Mouse (Mus musculus): ENCODE data around the gene Actl11.

Gene Actl11

DNA sequence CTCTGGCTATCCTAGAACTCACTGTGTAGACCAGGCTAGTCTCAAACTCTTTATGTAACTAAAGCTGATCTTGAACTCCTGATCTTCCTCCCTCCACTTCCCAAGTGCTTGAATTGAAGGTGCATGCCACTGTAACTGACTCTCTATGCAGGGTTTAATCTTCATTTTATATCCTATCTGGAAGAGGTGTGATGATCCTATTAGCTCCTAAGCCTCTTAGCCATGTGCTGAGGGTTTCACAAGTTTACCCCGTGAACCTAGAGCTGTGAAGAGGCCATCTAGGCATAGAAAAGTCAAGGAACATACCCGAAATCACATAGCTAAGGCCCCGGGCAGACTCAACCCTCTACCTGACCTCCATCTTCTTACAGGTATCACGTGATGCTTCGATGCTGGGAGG lies 8.8 kb upstream of the Actl11 start:
- DNase-seq (ENCODE audit: low read depth, low spot score) = no peak

DNA sequence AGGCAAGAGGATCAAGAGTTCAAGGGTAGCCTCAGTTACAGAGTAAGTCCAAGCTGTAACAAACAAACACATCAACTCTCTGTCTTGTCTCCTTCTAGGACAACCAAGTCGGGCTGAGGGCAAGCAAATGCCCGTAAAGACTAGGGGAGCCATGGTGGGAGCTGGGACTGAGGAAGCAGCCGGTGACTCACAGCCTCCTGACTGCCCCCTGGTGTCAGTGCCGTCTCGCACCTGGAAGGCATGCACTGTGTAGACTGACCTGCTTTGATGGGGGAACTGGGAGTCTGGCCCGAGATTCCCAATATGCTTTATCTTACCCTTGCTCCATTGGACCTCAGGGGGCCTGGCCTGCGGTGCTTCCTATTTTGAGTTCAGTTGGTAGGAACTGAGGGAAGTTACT lies 5.2 kb upstream of the Actl11 start:
- DNase-seq (ENCODE audit: low read depth, low spot score) = no peak

GRCm38 (mm10) chr9:107923956-107924355 lies 4.3 kb upstream of the Actl11 start:
- no peak for DNase-seq (ENCODE audit: low read depth, low spot score)

- DNase-seq (ENCODE audit: low read depth, low spot score) = no peak
These were observed 3.0 kb upstream of the Actl11 start for GRCm38 (mm10) chr9:107925251-107925650.

GRCm38 (mm10) chr9:107926920-107927420 lies 1.3 kb upstream of the Actl11 start:
- DNase-seq (ENCODE audit: low read depth, low spot score) = no peak

DNA sequence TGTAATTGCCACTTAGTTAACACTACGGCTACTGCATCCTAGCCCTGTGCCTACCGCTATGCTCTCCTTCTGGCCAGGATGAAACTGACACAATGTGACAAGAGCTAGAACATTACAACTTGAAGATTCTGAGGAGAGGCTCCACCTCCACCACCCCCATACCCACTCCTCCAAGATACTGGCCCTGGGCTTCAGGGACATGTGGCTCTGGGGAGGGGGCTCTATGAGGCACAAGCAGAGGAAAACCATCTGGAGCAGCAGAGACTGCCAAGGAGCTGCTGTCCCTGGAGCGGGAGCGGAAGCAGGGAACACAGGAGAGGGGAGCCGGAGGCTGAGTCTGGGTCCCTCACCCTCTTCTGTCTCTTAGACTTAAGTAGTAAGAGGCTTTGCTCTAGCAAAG lies 520 bp upstream of the Actl11 start:
- DNase-seq (ENCODE audit: low read depth, low spot score) = no peak

DNA sequence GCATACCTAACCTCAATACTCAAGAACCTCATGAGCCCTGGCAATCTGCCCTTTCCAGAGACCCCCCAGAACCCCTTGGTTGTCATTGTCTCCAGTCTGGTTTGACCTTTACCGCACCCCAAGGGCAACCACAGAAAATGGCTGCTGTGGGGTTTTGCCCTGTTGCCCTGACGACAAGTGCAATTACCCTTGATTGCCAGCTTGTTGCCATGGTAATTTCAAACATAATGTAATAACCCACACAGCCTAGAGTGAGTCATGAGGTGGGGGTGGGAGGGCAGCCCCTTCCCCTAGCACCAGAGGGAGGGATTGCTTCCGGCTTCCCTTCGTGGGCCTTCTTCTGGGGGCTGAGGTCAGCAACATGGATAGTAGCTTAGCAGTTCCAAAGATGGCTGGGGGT lies 4.0 kb downstream of the Actl11 start:
- DNase-seq (ENCODE audit: low read depth, low spot score) = no peak

GRCm38 (mm10) chr9:107934146-107934545 lies 5.9 kb downstream of the Actl11 start:
- no peak for DNase-seq (ENCODE audit: low read depth, low spot score)

DNA sequence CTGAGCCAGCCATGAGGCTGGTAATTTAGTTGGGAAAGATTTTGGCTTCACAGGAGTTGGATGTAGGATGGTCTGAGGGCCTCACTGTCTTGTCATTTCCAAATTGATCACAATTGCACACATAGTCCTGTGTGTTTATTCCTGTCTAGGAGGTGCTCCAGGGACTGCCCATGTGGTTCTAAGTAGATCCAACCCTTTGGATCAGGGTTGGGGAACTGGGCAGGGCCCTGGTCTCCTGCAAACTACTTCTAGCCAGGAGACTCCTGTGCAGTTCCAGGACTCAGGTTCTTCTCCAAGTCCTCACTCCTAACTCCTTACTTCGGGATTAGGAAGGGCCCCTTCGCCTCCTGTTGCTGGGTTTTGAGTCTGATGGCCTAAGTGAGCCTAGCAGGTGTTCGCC lies 7.1 kb downstream of the Actl11 start, which contains the start of gene Camkv:
TSS of gene Camkv (plus strand) at position 301 of the 400 bp plus-strand sequence.
- no peak for DNase-seq (ENCODE audit: low read depth, low spot score)

DNA sequence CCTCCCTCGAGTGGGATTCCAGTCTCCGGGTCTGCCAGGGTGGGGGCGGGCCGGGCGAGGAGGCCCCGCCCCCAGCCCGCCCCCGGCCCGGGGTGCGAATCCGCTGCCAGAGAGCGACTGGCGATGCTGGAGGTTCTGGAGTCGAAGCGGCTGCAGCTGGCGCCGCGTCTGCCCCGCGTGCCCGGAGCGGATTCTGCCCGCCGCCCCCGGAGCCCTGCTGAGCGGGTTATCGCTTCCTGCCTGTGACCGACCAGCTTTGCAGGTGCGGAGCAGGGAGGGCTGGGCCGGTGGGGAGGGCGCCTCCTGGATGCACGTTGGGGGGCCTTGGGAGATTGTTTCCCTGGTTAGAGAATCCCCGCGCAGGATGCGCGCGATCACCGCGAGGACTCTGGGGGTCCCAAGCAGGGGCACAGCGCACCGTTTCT lies 7.5 kb downstream of the Actl11 start:
- peak; percentile 45 for DNase-seq (ENCODE audit: low read depth, low spot score)

- no peak for DNase-seq (ENCODE audit: low read depth, low spot score)
These were observed 8.1 kb downstream of the Actl11 start for GRCm38 (mm10) chr9:107936215-107936822.

DNA sequence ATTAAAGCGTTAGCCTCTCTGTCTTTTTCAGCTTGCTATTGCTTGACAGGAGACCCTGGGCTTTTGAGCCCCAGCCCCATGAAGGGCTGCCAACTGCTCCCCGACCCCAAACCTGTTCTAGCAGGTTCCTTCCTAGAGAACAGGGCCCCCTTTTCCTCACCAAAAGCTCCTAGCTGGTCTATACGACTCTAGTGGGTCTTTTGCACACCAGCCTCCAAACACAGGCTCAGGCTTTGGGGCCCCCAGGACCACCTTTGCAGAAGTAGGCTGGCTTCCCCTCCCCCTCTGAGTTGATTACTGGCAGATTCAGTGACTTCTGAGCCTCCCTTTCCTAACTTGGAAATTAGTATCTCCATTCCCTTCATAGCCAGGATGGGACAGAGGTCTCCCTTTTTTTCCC lies 8.6 kb downstream of the Actl11 start:
- DNase-seq (ENCODE audit: low read depth, low spot score) = no peak

DNA sequence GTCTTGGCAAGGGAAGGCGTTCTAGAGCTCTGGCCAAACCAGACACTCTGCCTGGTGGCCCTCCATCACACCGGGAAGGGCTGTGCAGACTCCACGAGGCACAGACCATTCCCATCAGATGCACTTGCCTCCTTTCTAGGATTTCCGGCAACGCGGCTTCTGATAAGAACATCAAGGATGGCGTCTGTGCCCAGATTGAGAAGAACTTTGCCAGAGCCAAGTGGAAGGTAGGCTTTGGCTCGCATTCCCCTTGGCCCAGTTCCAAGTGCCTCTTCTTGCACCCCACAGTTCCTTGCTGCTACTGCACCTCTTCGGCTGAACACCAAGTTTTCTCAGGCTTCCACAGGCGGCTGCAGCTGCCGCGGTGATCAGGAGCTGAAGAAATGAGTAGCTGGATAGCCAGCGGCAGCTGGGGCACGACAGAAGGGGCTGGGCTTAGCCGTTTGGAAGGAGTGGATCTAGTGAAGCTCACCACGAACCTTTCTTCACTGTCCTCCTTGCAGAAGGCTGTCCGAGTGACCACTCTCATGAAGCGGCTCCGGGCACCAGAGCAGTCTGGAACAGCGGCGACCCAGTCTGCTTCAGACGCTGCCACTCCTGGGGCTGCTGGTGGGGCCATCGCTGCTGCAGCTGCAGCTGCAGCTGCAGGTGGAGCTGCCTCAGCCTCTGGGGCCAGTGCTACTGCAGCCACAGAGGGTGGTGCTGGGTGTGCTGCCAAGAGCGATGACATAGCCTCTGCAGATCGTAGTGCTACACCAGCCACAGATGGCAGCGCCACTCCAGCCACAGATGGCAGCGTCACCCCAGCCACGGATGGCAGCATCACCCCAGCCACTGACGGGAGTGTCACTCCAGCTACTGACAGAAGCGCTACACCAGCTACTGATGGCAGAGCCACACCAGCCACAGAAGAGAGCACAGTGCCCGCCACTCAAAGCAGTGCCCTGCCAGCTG lies 19.2 kb downstream of the Actl11 start:
- DNase-seq (ENCODE audit: low read depth, low spot score) = no peak

GRCm38 (mm10) chr9:107949184-107949921 lies 21.1 kb downstream of the Actl11 start:
- no peak for DNase-seq (ENCODE audit: low read depth, low spot score)

DNA sequence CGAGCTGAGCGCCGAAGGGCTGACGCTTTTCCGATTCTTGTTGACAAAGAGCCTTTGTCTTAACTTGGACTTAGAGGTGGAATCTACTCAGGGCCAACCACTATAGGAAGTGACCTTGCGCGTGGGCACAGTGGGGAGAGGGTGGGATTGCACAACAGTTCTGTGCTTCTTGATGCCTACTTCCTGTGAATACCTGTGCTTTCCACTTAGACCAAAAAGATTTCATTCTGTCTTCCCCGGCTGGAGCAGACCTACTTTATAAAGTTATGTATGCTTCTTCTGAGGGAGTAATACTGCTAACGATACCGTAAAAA lies 21.6 kb downstream of the Actl11 start, which contains the start of gene Traip:
TSS of gene Traip (plus strand) at position 215 of the 314 bp plus-strand sequence.
- DNase-seq (ENCODE audit: low read depth, low spot score) = no peak

DNA sequence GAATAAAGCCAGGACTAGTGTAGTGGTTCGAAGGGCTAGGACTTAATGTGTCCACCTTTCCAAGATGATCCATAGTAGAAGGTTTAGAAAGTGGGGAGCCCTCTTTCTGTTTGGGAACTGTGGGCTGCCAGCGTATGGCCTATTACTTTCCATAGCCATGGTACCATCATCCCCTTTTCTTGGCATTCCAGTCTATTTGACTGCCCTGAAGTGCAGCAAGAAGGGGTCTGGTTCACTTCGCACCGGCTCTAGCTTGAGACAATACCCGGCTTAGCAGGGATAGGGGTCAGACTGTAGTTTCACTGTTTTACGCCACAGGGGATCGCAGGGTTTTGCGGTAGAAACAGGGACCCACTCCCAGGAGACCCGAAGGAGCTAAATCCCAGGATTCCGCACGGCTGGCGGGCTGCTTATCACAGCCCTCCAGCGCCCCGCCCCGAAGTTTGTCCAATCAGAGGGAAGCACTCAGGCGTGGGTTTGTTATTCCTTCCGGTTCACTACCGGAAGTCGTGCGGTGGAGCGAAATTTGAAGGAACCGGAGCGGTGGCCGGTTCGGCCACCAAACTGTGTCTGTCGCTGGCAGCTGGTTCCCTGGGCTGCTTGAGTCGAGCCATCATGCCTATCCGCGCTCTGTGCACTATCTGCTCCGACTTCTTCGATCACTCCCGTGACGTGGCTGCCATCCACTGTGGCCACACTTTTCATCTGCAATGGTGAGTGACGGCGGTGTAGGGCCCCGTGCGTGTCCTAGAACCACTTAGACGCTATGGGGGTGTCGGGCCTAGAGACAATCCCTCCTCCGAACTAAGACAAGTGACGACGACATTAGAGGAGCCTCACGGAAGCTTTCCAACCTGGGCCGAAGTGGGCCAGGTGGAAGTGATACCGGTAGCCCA lies 22.4 kb downstream of the Actl11 start:
- peak; percentile 88 for DNase-seq (ENCODE audit: low read depth, low spot score)

DNA sequence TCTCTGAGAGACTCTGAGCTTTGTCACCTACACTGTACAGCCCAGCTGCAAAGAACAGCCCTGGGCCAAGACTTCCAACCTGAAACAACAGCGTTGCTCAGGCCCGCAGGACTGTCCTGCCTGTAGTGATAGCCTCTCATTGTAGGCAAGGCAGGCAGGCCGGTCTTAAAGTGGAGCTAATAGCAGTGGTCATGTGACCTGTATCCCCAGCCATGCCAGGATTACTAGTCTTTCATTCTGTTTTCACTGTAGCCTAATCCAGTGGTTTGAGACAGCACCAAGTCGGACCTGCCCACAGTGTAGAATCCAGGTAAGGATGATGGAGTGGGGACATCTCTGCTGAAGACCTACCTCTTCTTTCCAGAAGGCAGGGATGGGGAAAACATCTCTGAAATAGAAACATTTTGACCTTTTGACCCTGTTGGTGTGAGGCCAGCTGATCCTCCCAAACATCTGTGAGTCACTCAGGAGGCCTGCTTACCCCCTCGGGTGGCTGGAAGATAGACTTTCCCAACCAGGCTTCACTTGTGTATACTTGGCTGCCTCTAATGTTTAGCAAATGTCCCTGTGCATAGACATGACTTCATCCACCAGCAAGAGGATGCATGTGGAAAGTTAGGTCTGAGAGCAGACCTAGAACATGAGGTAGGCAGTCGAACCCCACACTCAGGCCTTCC lies 27.5 kb downstream of the Actl11 start:
- DNase-seq (ENCODE audit: low read depth, low spot score) = no peak

DNA sequence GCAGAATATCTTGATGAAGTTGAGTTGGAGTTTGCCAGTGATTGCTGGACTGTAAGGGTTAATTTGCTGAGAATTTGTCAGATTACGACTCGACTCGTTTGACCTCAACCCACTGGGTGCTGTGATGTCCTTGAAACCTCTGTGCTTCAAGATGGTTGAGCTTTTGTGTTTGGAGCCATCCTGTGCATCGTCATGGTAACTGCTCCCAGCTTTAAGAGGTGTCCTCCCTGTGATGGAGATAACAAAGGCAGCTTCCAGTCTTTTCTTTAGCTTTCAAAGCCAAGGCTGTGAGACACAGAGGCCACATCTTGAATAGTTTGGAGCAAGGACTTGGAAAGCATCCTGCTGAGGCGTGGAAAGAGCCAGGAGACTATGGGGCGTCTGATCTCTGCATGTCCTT lies 28.9 kb downstream of the Actl11 start:
- DNase-seq (ENCODE audit: low read depth, low spot score) = no peak

- no peak for DNase-seq (ENCODE audit: low read depth, low spot score)
These were observed 31.6 kb downstream of the Actl11 start for GRCm38 (mm10) chr9:107959896-107960295.

GRCm38 (mm10) chr9:107960928-107961327 lies 32.7 kb downstream of the Actl11 start:
- DNase-seq (ENCODE audit: low read depth, low spot score) = peak; percentile 22
